Mouse (Mus musculus): ENCODE results near the gene Zfp867.

GRCm38 (mm10) chr11:59514381-59514780 lies 42.1 kb upstream of the Zfp867 start:
- TF ChIP-seq POLR2A (IDR thresholded peaks at IDR 0.05; ENCODE audit: control insufficient read depth in 1 of 2, insufficient read depth in 1 of 2, low read depth in 1 of 2, low read length in 2 of 2, poor library complexity in 1 of 2): no peak
- no peak for TF ChIP-seq CTCF (IDR thresholded peaks at IDR 0.05 in 2 of 3, conservative IDR thresholded peaks at IDR 0.05 in 1 of 3; ENCODE audit: control insufficient read depth in 1 of 3, insufficient read depth in 1 of 3, low read depth in 2 of 3, low read length in 3 of 3, poor library complexity in 1 of 3, severe bottlenecking in 1 of 3)
- no peak for TF ChIP-seq POLR2AphosphoS5 (IDR thresholded peaks at IDR 0.05; ENCODE audit: borderline replicate concordance, low read depth, low read length)
- no peak for TF ChIP-seq NRF1 (IDR thresholded peaks at IDR 0.05; ENCODE audit: insufficient read depth, low read depth, low read length, poor library complexity, severe bottlenecking)
- no peak for TF ChIP-seq ZC3H11A (IDR thresholded peaks at IDR 0.05; ENCODE audit: low read depth, low read length)
- TF ChIP-seq EP300 (IDR thresholded peaks at IDR 0.05; ENCODE audit: low read depth in 1 of 2, low read length in 2 of 2): no peak
- no peak for TF ChIP-seq UBTF (IDR thresholded peaks at IDR 0.05; ENCODE audit: borderline replicate concordance, insufficient read depth, low read depth, low read length)
- no peak for TF ChIP-seq POLR2AphosphoS2 (IDR thresholded peaks at IDR 0.05; ENCODE audit: low read length)

Data from MEL (cell line).